Mouse (Mus musculus) liver, postnatal 0 days (tissue): Measurements from ENCODE around the gene Apba1.

ENCODE experiments used
- CTCF ChIP-seq: sonication (generic); IDR thresholded peaks from 2 replicates; pipeline ENCODE4 v1.5.1; 2016; ENCODE audit warnings: antibody characterized with exemption, low read depth
- EP300 ChIP-seq: IDR thresholded peaks from 2 replicates; pipeline ENCODE4 v1.6.1; 2016; ENCODE audit warnings: antibody characterized with exemption, low read depth, mild to moderate bottlenecking

DNA sequence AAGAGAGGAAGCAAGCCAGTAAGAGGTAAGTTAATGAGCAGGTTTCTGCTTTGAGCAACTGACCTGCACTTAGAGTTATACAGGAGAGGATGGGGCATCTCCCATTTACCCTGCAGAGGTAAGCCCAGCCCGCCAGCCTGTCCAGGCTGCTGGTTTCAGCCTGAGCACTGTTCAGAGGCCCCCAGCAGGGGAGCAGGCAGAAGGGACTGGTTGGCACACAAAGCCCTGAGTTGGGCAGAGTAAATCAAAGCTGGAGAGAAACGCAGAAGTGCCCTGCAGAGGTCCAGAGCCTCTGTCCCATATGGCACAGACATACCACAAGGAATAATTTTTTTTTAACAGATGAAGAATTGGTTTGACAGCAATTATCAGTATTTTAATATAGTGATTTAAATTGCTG is 5.4 kb downstream of the Apba1 start:
- TF ChIP-seq CTCF (no peak), EP300 (no peak)
